Mouse (Mus musculus) embryo, embryonic 10 days (tissue): Measurements from ENCODE around the gene Ltb4r1.

Experiments
- DNase-seq: peaks from one replicate; pipeline ENCODE4 v3.0.0-alpha.2; 2015; ENCODE audit warnings: low spot score

The Ltb4r1 gene

DNA sequence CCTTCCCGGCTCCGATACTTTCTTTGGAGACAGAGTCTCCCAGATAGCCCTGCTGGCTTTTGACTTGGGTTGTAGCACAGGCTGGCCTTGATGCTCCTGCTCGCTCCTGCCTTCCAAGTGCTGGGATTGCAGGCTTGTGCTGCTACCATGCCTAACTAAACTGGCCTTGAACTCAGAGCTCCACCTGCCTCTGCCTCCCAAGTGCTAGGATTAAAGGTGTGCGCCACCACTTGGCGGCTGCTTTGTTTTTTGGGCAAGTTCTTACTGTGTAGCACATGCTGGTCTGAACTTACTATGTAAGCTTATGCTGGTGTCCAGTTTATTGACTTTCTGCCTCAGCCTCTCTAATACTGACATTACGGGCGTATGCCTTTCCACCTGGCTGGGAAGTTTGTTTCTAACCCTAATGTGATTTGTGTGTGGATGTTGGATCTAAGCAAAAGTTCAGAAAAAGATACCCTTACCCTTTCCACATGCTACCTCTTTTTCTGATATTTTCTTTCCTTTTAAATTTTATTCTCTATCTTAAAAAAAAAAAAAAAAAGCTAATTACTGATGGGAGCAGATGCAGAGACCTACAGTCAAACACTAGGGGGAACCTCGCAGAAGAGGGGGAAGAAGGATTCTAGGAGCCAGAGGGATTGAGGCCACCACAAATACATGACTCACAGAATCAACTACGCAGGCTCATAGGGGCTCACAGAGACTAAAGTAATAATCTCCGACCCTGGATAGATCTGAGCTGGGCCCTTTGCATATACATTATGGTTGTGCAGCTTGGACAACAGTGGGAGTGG, 18.5 kb upstream of the Ltb4r1 start:
- DNase-seq = no peak

DNA sequence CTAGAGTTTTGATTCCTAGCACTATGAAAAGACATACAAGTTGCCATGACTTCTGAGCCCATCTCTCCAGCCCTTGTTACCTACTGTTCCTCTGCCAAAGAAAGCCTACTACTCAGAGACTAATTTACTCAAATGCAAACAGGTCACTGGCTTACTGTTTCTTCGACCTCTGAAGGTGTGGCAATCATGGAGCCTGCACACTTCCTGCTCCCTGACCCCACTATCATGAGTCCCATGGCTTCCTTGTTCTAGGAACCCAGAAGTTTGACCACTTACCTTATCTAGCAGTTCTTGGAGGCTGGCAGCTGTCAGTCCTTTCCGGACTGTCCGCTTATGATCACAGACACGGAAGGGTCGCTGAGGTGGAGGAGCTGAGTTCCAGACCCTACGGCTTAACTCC, 8.2 kb upstream of the Ltb4r1 start:
- no peak for DNase-seq

DNA sequence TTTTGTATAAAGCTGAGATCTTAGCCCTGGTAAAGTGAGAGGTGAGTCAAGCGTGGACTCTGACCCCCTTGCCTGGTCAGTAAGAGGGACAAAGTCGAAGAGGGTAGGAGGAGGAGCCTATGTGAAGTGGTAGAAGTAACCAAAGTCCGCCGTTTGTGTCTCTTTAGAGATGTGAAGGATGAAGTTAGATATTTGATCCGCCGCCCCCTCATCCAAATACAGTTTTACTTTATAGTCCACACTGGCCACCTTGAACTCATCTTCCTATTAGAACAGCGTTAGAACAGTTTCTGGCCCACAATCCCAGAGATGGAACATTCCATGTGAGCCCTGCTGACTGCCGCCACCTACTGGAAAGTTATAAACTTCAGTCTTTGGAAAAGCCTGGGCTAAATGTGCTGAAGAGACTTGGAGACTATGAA, 7.4 kb upstream of the Ltb4r1 start, which contains the start of gene Cideb:
TSS of gene Cideb (minus strand) at position 96 of the 422 bp plus-strand sequence.
- peak; percentile 80 for DNase-seq

DNA sequence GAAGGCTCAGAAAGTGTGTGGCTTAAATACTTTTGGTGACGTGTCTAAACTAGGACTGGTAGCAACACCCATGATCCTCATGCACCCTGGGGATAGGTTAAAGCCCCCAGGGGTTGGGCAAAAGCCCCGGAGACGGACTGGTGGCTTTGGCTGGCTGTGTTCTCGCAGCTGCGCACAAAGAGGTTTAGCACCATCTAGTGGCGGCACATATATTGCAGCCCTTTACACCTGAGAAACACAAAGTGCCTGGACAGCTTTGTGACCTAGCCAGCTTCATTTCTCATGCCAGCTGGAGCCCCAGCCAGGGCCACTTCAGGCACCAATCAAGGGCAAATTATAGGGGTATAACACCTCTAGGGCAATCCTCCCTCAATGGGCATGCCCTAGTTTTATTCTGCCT, 5.6 kb upstream of the Ltb4r1 start:
- peak; percentile 91 for DNase-seq

DNA sequence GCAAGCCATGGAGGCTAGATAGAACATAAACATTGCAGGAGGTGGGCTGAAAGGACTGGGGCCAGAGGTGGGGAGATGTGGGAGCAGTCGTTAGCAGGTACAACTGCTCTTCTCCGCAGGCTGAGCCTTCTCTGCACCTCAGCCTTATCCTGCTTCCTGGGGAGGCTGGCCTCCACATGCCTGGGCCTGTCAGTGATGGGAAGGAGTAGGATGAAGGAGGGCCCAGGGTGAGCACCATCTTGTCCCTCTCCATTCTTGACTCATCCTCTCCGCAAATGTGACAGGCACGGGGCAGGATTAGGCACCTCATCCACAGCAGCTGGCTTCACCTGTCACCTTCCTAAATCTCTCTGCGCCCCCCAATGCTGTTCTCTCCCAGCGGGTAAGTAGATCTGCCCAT, 4.6 kb upstream of the Ltb4r1 start, which contains the start of gene Ltb4r2:
TSS of gene Ltb4r2 (plus strand) at position 266 of the 400 bp plus-strand sequence.
- no peak for DNase-seq

DNA sequence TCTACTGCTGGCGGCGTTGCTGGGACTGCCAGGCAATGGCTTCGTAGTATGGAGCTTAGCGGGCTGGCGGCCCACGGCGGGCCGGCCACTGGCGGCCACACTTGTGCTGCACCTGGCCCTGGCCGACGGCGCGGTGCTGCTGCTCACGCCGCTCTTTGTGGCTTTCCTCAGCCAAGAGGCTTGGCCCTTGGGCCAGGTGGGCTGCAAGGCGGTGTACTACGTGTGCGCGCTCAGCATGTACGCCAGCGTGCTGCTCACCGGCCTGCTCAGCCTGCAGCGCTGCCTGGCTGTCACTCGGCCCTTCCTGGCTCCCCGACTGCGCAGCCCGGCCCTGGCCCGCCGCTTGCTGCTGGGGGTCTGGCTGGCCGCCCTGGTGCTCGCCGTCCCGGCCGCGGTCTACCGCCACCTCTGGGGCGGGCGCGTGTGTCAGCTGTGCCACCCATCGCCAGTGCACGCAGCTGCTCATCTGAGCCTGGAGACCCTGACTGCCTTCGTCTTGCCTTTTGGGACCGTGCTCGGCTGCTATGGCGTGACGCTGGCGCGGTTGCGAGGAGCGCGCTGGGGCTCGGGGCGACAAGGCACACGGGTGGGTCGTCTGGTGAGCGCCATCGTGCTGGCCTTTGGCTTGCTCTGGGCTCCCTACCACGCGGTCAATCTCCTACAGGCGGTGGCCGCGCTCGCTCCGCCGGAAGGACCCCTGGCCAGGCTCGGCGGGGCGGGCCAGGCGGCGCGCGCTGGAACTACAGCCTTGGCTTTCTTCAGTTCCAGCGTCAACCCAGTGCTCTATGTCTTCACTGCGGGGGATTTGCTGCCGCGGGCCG, 3.6 kb upstream of the Ltb4r1 start:
- DNase-seq = peak; percentile 79

DNA sequence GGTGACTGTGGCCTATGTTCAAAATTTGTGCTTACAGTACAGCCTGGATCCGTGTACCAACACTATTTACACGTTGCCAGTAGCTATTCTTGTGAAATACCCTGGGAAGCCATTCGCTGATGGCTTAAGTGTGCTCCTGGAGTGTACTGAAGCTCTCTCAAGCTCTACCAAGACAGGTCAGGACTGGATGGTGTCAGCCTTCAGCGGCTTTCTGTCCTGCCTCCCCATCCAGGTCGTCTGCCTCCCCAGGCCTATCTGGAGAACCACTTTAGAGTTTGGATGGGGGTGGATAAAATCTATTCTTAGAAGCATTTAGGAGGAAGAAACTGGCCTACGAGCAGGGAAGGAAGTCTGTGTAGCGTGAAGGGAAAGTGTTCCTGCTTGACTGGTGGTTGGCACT, 2.6 kb upstream of the Ltb4r1 start:
- DNase-seq = no peak

DNA sequence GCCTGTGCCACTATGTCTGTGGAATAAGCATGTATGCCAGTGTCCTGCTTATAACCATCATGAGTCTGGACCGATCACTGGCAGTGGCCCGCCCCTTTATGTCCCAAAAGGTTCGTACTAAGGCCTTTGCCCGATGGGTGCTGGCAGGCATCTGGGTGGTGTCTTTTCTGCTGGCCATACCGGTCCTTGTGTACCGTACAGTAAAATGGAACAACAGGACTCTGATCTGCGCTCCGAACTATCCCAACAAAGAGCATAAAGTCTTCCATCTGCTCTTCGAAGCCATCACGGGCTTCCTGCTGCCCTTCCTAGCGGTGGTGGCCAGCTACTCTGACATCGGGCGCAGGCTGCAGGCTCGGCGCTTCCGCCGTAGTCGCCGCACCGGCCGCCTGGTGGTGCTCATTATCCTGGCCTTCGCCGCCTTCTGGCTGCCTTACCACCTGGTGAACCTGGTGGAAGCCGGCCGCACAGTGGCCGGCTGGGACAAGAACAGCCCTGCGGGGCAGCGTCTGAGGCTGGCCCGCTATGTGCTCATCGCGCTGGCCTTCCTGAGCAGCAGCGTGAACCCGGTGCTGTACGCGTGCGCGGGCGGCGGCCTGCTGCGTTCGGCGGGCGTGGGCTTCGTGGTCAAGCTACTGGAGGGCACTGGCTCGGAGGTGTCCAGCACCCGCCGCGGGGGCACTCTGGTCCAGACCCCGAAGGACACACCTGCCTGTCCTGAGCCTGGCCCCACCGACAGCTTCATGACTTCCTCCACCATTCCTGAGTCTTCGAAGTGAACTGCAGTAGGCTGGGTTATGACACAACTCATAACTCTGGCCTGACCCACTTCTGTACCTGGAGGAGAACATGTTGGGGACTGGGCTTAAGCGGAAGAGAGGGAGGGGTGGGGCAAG, 2.0 kb downstream of the Ltb4r1 start:
- peak; percentile 79 for DNase-seq

DNA sequence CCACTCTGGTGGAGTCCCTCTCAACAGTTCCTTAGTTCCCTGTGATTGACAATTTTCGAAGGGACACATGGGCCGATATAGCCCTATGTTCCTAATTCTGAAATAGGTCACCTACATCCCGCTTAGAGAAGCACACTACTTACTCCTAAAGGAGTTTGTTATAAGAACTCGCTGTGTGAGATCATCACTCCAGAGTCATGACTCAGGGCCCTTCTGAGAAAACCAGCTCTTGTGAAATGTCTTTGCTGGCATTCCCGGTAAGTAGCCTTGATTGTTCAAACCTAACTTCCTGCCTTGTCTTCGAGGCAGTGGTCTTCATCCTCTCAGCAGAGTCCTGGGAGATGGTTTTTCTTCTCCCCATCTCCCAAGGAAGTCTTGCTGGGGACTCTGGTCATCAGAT, 2.8 kb downstream of the Ltb4r1 start:
- DNase-seq = no peak

DNA sequence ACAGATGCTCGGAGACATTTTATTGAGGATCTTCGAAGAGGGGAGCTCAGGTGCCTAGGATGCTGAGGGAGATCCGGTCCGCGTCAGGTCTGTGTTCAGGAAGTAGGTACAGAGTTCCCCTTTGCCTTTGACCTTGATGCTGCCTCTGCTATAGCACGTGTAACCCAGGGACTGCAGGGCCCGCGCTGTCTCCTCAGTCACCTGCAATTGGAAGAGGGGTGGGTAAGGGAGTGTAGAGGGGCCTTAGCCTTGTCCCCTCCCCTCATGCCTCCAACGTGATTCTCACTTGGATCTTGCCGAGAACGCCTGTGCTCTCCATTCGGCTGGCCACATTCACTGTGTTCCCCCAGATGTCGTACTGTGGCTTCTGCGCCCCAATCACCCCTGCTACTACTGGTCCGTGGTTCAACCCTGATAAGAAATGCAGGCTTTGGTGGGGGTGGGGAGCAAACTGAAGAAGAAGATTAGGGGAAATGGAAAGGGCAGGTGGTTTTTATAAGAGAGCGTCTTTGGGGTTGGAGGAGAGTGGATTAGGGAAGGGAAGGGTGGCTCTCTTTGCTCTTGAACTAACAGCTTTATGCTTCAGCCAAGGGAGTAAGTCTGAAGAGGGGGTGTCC, 3.4 kb downstream of the Ltb4r1 start:
- no peak for DNase-seq

DNA sequence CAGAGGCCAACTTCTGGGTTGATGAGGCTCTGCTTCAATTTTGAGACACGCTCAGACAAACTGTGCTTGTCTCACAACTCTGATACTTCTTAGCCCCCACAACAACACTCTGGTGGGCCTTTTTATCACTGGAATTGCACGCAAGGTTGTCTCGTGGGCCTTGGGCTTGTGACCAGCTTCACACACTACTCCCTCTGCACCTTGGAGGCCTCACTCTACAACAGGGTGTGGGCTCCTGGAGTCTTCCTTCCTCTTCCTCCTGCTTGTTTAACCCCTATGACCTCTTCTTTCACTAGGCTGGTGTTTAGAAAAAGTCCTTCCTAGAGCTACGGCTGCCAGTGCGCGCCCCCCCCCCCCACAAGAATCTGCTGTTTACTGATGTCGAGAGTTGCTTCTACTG, 10.9 kb downstream of the Ltb4r1 start:
- no peak for DNase-seq

DNA sequence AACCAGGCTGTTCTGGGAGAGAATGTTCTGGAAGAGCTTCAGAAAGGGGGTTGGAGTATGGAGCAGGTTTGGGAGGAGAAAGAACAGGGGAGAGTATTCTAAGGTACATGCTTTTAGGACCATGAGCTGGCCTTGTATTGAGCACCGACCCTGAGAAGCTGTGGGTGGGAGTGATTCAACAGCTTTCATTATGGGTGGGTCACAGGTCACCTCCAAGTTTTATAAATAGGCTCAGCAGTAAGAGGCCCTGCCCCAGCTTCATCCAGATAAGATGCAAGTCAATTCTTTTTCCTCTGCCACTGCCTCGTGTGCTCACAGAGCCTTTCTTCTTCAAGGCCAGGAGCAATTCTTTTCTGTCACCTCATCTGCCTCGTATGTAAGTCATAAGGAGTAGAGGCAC, 11.4 kb downstream of the Ltb4r1 start:
- no peak for DNase-seq

DNA sequence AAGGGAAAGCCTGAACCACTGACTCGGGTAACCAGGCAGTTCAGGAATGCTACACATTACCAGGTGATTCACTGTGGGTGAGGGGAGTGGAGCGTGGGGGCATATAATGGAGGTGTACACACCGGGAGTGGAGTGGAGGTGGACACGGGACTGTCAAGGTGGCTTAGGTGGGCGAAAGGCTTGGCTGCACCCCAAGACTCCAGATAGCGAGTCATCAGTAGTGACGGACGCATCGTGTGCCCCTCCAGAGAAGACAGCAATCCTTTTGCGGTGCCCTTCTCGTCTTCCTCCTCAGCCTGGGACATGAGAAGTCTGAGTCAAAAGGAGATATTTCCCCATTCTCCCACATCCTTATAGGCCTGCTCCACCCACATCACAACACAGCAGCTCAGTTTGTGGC, 12.0 kb downstream of the Ltb4r1 start:
- no peak for DNase-seq

DNA sequence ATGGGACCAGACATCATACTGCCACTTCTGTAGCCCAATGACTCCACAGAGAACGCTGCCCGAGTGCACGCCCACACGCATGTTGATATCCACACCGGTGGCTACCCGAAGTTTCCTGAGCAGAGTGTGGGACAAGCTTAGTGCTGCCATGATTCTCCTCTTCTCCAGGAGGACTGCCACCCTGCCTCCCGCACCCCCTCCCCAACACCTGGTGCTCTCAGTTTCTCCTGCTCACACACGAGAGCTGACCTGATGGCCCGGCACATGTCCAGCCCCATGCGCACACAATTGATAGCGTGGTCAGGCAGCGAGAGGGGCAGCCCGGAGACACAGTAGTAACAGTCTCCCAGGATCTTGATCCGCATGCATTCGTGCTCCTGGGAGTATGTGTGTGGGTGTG, 12.9 kb downstream of the Ltb4r1 start:
- DNase-seq = no peak

DNA sequence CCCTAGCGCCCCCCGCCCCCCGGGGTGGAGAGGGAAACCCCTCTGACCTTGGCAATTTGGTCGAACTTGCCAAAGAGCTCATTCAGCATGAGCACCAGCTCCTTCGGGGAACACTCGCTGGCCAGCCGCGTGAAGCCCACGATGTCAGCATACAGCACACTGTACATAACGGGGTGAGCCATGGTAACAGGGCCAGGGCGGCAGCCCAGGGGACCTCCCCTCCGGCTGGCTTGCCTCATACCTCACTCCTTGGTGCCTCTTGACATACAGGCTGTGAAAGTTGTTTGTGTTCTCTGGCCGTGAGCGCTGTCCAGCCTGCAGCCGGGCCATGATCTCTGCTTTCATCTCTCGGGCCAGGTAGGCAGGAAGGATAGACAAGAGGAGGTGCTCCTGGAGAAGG, 13.9 kb downstream of the Ltb4r1 start:
- no peak for DNase-seq

DNA sequence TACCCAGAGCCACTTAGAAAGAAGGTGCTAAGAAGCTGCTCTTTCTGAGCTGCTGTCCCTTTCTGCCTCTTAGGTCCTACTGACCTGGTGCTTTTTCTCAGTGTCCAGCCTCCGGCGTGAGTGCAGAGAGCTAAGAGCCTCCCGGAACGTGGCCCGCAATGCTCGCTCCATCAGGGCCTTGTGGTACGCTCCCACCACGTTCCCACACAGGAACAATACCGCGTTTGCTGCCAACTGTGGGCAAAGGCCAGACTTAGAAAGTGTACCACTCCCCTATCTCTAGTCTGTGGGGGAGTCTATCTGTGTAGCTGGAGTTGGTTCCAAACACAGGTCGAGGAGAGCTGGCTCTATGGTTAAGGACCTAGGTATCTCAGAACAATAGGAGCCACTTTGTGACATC, 15.0 kb downstream of the Ltb4r1 start:
- no peak for DNase-seq

DNA sequence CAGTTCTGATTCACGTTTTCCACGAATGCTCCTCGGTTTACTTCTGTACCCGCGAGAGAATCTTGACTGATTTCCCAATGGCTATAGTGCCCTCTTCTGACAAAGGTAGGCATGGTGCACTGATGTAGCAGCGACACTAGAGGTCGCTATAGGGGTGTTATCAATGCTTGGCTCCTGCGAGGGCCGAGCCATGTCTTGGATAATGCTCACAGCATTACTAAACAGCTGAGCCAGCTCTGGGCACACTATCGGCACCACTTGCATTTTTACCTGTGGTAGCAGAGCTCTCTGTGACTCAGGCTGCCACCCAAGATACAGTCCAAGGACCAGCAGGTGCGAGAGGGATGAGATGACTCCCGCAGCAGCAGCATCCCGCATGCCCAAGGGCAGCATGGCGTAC, 15.5 kb downstream of the Ltb4r1 start:
- peak; percentile 94 for DNase-seq

DNA sequence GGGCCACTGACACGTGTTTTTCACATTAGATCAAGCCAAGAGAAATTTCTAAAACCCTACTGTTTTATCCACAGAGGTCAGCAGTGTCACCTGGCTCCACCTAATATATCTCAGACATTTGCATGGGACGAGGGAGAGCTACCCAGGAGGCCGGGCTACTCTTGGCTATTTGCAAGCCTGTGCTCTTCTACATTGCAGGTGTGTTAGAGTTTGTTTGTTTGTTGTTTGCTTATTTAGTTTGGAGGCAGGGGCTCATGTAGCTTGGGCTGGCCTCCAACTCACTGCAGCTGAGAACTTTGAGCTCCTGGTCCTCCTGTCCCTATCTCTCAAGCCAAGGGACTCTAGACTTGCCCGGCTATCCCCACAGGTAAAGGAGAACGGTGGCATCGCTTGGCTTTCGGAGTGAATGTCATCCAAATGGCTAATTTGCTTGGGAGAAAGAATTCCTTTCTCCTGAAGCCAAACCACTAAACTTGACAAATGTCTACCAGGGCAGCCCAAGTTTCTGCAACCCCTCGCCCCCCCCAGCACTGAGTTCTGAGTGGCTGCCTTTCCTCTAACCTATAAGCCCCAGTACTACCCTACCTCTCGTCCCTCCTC, 16.7 kb downstream of the Ltb4r1 start:
- no peak for DNase-seq

DNA sequence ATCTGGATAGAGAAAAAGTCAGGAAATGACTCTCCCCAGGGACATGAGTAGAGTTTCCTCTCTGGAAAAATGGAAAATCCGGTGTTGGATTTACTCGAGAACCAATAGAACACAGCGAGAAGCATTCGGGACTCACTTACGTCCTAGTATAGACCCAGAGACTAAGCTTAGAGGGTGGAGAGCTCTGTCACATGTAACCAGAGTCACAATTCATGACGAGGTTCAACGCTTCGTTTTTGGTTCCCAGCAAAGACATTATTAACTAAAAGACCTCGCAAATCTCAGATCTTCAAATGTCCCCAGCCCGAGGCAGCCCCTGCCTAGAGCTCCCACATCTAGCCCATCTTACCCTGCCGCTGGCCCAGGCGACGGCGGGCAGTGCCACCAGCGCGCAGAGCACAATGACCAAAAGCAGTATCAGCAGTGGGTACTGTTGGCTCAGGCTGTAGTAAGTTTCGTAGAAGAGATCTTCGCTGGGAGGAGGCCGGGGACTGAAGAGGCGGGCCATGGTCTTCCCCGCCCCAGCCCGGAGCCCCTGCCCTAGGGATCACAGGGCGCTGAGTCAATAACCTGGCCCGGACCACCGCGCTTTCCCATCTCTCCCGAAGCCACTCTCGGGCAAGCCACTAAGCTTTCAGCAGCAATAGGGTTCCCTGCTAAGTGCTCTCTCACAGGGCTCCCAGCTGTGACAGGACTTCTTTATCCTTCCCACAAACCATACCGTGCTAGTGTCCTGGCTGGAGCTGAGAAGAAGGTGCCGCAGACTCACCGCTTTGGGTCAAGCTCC, 17.6 kb downstream of the Ltb4r1 start:
- DNase-seq = peak; percentile 72

DNA sequence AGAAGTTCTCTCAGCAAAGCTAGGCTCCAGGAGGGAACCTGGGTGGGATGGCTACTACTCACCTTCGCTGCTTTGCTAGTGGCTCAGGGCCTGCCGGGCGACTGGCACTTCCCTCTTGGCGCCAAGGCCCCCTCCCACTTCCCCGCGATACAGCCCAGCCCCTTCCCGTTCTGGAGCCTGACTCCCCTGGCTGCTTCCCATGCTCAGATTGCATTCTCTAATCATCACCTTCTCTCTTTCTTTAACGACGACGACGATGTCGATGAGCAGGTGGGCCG, 18.1 kb downstream of the Ltb4r1 start, which contains the start of gene Adcy4:
TSS of gene Adcy4 (minus strand) at position 138 of the 278 bp plus-strand sequence.
- DNase-seq = peak; percentile 33

DNA sequence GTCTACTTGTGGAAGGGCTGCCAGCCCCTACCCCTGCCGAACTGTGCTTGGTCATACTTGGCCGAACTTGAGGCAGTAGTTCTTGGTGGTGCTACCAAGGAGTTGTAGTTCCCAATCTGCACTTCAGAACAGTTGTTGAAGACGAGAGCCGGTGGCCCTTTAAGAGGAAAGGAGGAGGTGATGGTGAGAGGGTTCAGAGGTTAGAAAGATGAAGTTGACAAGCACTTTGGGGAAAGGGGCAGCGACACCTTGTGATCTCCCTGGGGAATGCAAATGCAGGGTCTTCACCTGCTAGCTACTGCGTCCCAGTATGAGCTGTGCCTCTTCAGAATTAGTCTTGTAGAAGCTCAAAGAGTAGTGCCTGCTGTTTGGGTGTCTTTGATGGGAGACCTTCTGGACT, 19.4 kb downstream of the Ltb4r1 start:
- peak; percentile 67 for DNase-seq
